Mouse (Mus musculus): ENCODE measurements at regions not wholly inside any gene's neighbourhood (a gene's known extent, or its start where the extent isn't known, plus 50 kb on each side); places are given as distances from the start of the nearest gene placed in this dataset.

DNA sequence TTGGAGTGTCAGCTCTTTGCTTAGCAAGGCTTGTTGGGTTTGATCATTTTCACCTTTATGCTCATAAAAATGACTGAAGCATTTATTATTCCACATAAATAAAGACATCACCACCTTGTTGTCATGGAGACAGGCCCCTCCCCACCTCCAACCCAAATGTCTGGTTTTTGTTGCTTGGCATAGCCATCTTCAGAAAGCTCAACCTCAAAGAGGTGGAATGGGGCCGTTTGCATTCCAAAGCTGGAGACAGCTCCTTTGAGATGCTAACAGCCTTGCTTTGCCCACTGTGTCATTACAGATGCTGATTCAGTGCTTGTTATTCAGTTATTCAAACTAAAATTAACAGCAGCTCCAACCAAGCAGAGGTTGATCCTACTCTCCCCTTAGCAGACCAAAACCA, 51.9 kb upstream of the Lgalsl start:
- DNase-seq (ENCODE audit: low spot score in 2 of 2): no peak

DNA sequence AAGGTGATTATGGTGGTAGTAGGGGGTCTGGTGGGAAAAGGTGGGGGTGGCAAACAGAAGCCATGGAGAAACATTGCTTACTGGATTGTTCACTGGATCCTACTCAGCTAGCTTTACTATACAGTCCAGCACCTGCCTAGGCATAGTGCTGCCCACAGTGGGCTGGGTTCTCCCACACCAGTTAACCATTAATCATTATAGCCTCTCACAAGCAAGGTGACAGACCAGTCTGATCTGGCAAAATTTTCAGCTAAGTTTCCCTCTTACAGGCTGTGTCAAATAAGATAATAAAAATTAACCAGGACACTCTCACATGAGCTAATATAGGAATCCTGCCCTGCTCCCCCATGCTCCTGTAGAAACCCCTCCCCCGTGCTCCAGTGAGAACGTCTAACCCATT, 53.1 kb upstream of the Lgalsl start:
- DNase-seq (ENCODE audit: low spot score in 2 of 2): no peak

DNA sequence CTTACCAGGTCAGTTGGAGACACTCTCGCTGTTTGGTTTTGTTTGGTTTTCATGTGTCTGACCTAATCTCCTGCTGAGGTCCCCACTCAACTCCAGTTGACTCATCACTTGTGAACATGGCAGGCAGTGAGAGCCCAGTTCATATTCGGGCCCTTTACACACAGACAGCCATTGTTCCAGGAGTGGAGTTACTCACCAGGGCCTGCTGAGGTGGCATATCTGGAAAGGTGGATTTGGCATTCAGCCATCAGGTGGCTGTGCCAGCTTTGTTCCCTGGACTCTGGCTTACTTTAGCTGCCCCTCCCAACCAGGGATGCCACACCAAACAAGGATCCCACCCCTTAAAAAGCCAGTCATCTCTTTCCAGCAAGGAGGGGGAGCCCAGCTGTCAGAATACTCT, 56.2 kb upstream of the Lgalsl start:
- DNase-seq (ENCODE audit: low spot score in 2 of 2): no peak

DNA sequence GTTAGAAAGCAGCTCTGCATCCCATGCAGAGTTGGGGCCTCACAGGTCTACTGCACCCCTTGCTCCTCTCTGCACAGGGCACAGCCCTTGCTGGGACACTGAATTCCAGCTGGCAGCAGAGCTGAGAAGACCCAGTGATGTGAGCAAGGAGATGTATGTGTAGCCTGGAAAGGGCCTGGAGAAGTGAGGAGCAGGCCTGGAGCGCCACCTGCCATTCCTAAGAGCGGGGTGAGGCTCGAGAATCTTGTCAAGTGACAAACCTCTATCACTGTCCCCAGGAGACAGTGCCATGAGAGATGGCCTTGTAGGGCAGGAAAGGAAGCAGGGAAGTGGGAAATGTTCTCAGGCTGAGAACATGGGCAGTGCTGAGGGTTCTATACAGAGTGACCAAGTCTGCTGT, 59.6 kb upstream of the Lgalsl start:
- no peak for DNase-seq (ENCODE audit: low spot score in 2 of 2)

DNA sequence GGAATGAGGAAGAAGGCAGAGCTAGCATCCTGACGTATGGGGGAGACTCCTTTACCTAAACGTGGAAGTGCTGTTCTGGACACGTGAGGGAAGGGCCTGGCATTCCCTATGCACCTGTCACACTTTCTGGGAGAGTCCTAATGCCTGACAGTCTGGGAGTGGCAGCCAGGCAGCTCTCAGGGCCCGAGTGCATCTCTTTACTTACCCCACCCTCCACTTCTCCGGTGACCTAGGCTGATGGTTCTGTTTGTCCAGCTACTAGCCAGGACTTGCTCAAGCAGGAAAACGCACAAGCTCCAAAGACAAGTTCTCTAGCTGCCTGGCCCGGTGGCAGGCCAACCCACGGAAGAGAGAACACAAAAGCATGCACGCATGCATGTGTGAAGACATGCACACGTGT, 60.9 kb upstream of the Lgalsl start:
- no peak for DNase-seq (ENCODE audit: low spot score in 2 of 2)

DNA sequence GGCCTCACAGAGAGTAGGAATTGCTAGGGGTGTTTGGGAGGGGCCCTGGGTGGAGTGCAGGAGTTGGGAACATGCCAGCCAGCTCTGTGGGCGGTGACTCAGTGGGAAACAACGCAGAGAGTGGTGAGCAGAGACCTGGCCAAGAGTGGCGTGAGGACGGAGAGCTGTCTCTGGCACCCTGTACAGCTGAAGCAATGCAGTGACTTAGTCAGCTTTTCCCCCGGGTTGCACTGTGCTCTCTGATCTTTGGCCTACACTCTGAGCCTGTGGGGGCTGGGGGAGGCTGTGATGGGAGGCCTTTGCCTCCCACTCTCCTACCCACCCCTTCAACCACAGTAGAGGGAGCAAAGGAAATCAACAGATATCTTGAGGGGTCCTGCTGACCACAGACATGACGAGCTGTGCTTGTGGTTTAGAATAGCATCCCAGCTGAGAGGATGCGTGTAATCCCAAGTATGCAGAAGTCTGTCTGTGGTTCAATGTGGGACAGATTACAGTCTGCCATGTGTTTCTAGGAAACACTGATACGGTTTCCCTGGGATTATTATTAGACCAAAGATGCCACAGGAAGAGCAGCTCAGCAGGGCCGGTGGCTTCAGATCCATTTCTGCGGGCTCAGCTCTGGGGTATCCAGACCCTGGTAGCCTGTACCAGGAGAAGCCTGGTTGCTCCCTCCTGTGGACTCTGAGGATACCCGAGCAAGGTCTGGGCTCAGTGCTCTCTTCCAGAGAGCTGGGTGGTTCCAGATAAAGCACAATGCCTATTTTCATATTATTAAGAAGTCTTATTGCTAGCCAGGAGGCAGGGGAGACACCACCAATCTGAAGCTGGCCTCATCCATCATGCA, 65.6 kb upstream of the Lgalsl start:
- no peak for DNase-seq (ENCODE audit: low spot score in 2 of 2)

DNA sequence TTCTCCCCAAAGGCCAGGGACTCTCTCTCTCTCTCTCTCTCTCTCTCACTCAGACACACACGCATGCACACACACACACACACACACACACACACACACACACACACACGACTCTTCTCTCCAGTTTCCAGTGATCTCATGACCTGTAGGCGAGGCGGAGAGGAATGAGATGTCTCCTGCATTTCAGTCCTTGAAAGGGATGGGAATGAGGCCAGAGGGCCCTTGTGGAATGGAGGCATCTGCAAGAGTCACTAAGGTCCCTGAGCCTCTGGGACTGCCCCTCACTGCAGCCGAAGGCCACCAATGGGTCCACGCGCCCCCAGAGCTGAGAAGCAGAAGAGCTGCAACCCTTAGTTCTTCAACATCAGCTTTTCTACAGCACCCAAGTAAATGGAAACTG, 66.6 kb upstream of the Lgalsl start:
- DNase-seq (ENCODE audit: low spot score in 2 of 2): no peak

DNA sequence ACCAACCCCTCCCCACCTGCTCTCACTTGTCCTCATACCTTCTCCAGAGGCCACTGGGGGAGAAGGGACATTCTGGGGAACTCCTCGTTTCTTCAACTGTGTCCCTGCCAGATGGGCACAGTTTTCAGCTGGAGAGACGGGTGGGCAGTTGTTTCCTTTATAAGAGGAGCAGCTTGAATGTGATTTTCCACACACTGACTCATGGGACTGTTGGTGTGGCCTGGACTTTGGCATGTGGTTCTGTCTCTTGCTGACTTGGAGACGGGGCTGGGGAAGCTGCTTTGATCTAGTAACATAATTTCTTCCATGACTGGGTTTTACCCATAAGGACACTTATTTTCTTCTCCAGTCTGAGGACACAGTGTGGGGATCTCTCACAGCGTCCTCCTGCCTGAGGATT, 67.7 kb upstream of the Lgalsl start:
- no peak for DNase-seq (ENCODE audit: low spot score in 2 of 2)

DNA sequence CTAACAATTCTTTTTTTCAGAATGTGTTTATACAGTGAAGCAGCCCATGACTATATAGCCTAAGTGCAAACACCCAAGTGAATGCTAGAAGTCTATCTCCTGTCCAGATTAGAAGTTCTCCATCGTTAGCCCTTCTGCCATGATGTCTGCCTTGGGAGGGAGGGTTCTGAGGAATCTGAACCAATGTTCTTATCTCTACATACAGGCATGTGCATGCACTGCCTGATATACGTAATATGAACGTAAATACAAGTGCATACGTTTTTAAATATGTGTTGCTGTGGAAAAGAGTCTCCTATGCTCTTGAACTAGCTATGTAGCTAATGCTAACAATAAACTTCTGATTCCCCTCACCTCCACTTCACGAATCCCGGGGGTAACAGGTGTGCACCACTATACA, 68.9 kb upstream of the Lgalsl start:
- no peak for DNase-seq (ENCODE audit: low spot score in 2 of 2)

DNA sequence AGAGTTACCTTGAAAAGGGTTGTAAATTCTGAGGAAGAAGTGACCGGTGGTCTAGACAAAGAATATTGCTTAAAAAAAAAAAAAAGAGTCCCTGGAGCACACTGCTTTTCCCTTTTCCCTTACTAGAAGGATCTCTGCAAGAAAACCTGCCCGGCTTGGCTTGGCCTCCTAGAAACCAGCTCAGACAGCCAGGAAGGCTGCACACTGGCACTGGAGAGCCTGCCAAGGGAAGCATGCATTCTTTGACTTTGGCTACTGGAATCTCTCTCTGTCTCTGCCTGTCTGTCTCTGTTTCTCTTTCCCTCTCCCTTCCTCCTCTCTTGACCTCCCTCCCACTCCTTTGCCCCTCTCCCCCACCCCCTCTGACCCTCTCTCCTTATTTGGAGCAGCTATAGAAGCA, 71.1 kb upstream of the Lgalsl start:
- DNase-seq (ENCODE audit: low spot score in 2 of 2): peak in 1 of 2 experiments; percentile 40

DNA sequence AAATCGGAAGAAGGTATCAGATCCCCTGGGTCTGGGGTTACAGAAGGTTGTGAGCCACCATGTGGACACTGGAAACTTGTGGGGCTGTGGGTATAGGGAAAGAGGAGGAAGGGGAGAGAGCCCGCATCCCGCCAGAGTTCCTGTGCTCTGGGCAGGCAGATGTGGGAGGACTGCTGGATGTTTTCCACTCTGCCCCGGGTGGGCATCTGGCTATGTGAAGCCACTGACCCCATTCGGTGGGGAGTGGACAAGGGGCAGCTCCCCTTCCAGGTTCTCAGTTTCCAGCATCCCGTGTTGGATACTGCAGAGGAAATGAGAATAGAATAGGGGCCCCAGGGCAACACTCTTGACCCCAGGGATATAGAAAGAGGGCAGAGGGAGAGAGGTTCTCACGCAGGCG, 72.1 kb upstream of the Lgalsl start:
- DNase-seq (ENCODE audit: low spot score in 2 of 2): no peak

DNA sequence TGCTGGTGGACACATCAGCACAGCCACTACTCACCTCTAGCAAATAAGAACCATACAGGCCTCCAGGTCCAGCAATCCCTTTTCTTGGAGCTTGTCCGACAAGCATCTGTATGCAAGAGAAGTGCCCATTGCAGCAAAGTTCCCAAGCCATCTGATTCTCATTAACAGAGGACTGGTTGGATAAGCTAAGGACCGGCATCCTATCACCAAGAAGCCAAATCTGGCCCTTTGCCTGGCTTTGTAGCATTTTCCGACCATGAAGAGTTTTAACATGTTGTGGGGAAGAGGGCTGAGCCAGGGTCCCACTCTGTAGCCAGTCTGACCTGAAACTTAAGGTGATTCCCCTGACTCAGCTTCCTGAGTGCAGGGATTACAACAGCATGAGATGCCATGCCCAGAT, 77.1 kb upstream of the Lgalsl start:
- DNase-seq (ENCODE audit: low spot score in 2 of 2): no peak

DNA sequence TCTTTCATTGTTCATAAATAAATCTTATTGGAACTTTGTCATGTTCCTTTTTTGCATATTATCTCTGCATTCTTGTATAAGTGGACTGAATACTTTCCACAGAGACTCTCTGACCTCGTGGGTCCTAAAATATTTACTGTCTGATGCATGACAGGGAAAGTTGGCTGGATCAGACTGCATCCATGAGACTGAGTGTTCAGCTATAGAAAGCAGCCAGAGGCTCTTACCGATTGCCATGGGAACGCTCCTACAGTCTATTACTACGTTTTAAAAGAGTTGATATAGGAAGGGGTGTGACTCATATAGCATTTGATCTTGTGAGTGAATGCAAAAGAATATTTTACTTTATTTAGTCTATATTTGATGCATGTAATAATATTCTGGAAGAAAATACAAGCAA, 77.6 kb upstream of the Lgalsl start:
- peak in 1 of 2 experiments; percentile 52 for DNase-seq (ENCODE audit: low spot score in 2 of 2)

DNA sequence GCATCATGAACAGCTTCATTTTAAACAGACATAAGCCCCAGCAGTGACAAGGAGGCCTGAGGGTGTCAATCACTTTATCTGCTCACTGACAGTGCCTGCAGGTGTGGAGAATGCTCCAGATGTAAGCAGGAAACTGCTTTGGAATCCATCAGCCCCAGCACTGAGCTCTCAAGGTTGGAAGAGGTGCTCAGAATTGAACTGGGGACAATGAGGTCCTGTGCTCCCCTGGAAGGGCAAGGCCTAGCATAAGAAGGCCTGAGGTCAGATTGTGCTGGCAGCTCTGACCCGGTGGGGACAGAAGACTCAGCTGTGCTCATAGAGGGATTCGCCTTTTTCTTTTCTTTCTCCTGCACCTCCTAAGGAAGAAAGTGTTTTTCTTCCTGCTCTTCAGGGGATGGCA, 82.2 kb upstream of the Lgalsl start:
- no peak for DNase-seq (ENCODE audit: low spot score in 2 of 2)

DNA sequence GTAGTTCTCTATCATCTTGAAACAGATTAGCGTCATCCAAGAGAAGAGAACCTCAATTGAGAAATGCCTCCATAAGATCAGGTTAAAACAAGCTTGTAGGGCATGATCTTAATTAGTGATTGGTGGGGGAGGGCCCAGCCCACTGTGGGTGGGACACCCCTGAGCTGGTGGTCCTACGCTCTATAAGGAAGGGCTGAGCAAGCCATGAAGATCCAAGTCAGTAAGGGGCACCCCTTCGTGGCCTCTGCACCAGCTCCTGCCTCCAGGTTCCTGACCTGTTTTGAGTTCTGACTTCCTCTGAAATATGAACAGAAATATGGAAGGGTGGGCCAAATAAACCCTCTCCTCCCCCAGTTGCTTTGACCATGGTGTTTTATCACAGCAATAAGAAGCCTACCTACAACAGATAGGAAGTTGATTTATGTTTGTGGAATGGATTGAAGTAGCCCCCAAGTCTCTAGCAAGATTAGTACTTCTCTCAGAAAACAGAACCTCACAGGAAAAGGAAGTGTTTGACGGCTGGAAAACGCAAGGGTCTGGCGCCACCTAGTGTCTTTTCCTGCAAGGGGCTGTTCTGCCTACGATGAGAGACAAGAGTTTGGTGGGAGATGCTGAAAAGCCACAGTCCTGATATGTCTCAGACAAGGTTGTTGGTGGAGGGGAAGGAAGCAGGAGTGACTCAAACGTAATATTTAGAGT, 82.9 kb upstream of the Lgalsl start:
- peak; percentile 86 to 93 for DNase-seq (ENCODE audit: low spot score in 2 of 2)

DNA sequence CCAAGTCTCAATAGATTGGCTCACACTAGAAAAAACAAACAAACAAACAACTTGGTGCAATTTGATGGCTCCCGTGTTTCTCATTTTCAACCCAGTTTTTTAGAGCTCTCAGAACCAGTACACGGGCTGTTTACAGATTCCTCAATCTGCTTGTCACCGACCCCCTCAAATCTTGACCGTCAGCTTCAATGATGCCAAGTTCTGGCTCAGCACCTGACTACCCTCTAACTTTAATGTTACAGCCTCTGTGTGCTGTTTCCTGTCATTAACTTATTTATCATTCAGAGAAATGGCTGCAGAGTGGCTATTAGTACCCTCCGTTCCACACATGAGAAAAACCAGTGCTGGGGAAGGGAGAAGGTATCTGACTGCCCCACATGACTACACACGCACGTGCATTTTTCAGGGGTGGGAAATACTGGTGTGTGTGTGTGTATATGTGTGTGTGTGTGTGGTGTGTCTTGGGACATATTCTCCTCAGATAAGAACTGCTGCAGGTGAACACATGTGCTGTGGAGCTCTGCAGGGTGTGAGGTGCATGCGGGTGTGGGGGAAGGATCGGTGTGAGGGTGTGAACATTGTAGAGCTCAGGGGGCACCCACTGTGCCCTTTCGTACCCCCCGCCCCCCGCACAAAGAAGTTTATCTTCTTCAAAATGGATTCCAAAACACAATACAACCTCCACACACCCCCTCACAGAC, 83.6 kb upstream of the Lgalsl start:
- DNase-seq (ENCODE audit: low spot score in 2 of 2): no peak

DNA sequence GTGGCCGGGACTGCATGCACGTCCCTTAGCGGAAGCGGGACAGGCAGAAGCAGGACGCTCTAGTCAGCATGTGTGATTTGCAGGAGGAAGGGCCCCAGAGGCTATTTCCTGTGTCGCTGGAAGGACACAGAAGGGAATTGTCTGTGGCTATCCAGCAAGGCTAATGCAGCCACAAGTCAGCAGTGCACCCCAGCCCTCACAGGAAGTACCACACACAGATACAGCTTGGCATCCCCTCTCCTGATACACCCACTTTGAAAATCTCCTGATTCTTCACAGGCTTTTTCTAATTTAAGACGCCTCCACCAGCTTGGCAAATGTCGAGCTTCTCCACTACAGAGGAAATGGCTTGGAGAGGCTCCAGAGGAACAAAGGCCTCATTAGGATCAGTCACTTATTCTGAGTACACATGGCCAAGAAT, 84.3 kb upstream of the Lgalsl start:
- DNase-seq (ENCODE audit: low spot score in 2 of 2): peak; percentile 78 to 85

DNA sequence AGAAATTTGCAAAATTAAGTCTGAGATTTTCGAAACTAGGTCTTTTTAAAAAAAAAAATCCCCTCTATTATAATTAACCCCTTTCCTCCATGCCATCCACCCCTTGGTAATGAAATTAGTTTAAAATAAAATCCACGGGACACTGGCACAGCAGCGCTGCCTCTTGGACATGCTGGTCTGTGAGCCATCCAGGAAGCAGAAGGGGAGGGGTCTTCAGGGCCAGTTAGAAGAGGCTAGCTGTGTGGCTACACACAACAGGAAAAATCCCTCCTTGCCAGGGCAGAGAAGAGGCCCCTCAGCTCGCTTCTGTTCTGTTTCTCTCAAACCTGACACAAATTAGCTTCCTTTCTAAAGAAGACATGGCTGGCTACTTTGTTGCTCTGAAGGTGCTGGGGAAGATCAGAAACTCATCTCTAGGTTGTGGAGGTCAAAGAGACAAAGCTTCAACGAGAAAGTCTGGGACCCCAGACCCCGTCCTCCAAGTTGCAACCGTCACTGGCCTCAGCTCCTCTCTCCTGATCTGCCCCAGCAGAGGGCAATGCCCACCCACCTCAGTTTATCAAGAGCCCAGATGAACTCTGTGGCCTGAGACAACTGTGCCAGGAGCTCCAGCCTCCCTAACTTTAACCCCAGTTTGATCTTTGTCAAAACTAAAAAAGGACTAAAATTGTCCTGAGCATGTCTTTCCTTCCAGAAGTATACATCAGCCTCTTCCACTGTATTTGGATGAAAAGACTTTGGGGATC, 85.0 kb upstream of the Lgalsl start:
- DNase-seq (ENCODE audit: low spot score in 2 of 2): peak in 1 of 2 experiments; percentile 38

DNA sequence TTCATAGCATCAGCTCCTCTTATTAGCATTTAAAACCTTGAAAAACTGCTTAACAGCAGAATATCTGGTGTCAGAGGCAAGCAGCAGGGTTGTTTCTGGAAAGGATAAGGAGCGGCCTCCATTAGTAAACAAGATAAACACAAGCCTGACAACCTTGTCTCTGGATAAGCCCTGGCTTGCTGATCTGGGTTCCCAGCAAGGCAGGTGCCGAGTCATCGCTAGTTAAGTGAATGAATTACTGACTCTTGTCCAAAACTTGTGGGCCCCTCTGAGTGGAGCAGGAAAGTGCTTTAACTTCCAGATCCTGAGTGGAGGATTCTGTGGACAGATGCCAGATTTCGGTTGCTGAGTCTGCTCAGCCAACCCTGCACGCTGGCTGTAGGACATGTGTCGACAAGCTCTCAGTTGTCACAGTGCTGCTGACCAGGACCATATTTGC, 85.6 kb upstream of the Lgalsl start:
- DNase-seq (ENCODE audit: low spot score in 2 of 2): peak in 1 of 2 experiments; percentile 46

DNA sequence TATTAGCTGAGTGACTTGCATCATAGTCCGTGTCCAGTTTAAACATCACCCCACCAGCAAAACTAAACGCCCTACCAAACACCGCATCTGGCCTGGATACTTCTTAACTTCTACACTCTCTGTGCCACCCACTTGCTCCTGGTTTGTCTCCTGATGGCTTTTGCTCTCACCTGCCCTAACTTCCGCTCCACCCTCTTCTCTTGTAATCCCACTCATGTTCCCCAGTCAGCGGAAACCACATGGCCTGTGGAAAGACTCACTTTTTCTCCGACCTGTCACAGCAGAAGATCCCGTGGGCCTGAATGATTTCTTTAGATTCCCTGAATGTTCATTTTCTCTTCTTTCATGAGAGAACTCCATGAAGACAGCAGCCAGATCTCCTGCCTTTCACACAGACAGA, 86.1 kb upstream of the Lgalsl start:
- DNase-seq (ENCODE audit: low spot score in 2 of 2): no peak

DNA sequence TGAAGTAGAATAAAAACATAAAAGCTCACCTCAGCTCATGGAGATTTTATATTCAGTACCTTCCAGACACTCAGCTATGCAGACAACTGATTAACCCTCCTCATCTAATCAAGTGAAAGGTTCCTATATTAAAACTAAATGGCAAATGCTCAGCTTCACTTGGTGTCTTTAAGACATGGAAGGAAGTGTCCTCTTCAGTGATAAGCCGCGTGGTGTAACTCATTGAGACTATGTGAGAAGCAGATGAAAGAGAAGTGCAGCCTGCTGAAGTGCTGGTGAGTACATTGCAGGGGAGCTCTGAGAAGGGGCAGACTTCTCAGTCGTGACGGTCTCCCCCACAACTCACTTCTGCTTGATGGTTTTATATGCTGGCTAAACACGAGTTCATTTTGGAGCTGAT, 86.6 kb upstream of the Lgalsl start:
- DNase-seq (ENCODE audit: low spot score in 2 of 2): no peak

DNA sequence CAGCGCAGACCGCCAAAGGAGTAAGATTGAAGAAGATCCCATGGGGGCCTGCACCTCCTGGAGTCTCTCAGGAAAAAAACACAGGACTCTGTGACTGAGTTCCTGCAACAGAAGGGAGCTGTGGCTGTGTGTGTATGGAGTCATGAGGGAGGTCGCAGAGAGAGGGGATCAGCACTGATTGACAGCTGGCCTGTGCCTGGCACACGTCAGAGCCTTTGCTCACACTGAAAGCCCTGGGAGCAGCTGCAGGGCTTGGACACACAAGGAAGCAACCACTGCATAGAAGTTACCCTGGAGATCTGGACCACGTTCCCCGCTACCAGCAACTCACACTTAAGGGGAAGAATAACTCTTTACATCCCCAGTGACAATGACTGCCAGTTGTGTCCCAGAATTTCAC, 92.3 kb upstream of the Lgalsl start:
- peak in 1 of 2 experiments; percentile 38 for DNase-seq (ENCODE audit: low spot score in 2 of 2)

All from right cerebral cortex, postnatal 10 days (tissue).